Mouse (Mus musculus) fat pad, adult 2 months (tissue): ENCODE data around the gene Cul9.
"Not testable (repeated sequence)": the region's sequence is repeated elsewhere in the genome, so short reads cannot be mapped to it uniquely, and the experiment has no call there.

Source experiments
- DNase-seq: peaks from one replicate; pipeline ENCODE4 v3.0.0-alpha.2; 2011; ENCODE audit warnings: low read depth, low spot score; ENCODE audit errors: extremely low read depth

The Cul9 gene

DNA sequence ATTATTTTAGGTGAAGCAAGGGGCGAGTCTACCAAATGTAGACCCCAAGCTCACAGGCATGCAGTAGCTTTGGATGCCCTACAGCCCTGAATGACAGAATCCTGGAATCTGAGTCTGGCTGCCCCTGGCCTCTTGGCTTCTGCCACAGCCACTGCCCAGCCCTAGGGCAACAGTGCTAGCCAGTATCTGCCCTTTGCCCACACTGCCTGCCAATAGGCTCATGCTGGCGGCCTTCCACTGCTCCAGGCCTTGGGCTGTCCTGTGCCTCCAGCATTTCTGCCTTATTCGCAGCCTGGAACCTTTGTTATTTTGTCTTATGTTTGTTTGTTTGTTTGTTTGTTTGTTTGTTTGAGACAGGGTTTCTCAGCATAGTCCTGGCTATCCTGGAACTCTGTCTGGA, 40.6 kb downstream of the Cul9 start:
- DNase-seq, result no peak

DNA sequence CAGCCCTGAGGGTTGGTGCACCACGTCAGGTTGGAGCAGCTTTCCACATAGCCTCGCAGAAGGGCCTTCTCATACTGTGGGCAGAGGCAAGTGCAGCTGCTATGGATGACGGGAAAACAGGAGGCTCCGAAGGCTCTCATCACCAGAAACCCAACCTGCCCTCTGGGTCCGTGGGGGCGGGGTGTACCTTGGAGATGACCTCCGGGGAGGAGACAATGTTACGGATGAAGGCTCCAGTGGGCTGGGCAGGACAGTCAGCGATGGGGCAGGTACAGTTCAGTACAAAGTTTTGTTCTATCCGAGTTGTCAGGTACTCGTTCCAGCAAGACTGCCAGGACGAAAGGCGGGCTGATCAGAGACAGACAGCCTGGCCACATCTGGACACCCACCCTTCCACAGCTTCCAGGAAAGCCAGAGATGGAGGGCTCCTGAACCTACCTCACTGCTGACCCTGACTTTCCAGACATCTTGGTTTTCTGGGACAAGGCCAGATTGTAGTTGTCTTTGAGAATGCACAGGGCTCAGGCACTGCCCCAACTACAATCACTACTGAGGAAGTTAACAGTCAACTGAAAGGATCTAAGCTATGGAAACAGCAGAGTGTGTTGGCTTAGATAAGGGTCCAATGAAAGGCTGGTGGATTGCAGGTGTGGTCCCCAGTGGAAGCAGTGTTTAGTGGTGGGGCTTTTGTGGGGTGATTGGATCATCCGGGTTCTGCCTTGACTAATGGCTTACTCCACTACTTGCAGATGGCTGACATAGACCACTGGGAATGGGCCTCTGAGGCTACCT, 42.1 kb downstream of the Cul9 start:
- no peak for DNase-seq

GRCm38 (mm10) chr17:46502775-46503174, 43.4 kb downstream of the Cul9 start:
- DNase-seq, result no peak

- DNase-seq, result no peak
These were observed 48.2 kb downstream of the Cul9 start for GRCm38 (mm10) chr17:46497956-46498355.

- DNase-seq, result peak; percentile 33
These were observed 49.4 kb downstream of the Cul9 start, which contains the start of gene Dnph1 for GRCm38 (mm10) chr17:46496623-46497434. TSS of gene Dnph1 (plus strand) at chr17:46496711.

GRCm38 (mm10) chr17:46496081-46496480, 50.1 kb downstream of the Cul9 start:
- not testable (repeated sequence) for DNase-seq

DNA sequence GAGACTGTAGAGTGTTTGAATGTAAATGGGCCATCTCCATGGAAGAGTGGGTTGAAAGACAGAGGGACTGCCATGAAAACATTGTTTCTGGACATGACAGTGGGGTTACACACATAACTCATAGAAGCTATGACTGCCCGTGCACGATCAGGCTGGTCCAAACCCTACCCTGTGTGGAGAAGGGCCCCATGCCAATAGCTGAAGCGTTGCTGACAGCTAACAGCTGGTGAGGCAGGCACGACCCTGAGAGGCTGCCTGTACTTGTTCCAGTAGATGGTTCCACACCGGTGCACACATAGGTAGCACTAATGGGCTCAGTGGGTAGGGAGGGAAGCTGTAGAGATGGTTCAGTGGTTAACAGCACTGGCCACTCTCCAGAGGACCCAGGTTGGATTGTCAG, 50.7 kb downstream of the Cul9 start:
- no peak for DNase-seq

DNA sequence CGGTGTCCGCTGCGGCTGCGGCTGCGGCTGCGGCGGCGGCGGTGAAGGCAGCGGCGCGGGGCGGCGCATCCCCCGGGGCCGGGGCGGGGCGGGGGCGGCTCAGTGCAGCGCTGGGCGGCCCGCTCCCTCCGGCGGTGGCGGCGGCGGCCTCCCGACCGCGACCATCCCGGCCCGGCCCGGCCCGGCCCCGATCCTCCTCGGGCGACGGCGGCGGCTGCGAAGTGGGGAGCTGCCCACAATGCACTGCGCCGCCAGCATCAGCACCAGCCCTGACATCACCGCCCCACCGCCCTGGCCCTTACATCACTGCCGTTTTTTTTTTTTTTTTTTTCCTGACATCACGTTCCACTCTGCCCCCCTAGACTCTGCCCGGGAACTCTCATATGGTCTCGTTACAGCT, 58.8 kb downstream of the Cul9 start, which contains the start of gene Ttbk1:
TSS of gene Ttbk1 (minus strand) at position 245 of the 400 bp plus-strand sequence.
- DNase-seq, result no peak

- DNase-seq, result no peak
These were observed 59.2 kb downstream of the Cul9 start for GRCm38 (mm10) chr17:46486995-46487394.

- no peak for DNase-seq
These were observed 61.7 kb downstream of the Cul9 start for GRCm38 (mm10) chr17:46484461-46484875.

- no peak for DNase-seq
These were observed 62.2 kb downstream of the Cul9 start for GRCm38 (mm10) chr17:46484021-46484431.

DNA sequence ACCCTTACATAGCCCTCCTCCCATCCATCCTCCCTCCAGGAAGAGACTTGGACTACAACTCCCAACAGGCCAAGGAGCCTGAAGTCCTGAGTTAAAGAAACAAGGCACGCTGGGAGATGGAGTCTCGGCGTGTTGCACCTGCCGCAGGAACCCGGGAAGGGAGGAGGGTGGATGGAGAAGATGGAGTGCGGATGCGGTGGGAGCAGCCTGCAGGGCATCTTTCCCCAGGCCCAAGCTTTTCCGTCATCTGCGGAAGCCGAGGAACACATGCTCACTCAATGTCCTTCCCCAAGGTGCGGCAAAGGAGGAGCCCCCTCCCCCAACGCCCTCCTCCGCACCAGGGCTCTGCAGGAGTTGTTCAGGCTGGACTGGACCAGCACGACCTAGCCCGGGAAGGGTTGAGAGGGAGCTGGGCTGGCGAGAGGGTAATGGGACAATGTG, 62.6 kb downstream of the Cul9 start:
- DNase-seq, result no peak

DNA sequence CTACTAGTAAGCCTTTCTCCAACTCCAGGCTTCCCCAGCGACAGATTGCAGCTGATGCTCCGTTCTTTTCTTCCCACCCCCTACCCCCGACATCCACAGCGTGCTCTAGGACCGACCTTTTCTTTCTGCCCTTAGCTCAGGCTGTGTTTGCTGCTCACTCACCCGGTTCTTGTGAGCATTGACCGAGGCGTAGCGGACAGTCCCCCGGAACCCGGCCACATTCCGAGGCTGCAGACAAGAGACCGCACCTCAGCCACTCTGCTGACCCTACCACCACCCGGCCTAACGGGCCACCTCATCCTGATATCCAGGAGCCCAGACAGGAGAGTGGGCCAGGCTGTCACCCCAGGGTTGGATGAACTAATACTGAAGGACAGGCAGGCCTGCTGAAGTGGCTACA, 68.9 kb downstream of the Cul9 start:
- no peak for DNase-seq

GRCm38 (mm10) chr17:46476601-46477000, 69.6 kb downstream of the Cul9 start:
- no peak for DNase-seq

DNA sequence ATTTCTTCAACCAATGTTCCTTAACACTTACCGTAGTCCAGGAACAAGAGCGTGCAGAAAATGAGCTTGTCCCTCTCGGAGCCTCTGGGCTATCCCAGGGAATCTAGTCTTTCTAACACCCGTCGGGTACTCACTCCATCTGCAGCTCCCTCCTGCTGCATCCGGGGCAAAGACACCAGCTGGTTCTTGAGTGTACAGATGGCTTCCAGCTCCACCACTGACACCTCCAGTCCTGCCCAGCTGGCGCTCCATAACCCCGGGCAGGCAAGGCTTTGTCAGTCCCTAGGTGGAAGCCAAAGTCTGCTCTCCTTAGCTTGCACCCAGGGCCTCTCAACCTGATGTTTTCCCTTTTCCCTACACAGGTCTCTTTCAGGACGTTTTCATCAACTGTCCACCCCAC, 78.4 kb downstream of the Cul9 start:
- no peak for DNase-seq

GRCm38 (mm10) chr17:46462226-46462625, 84.0 kb downstream of the Cul9 start:
- no peak for DNase-seq

GRCm38 (mm10) chr17:46461347-46461746, 84.8 kb downstream of the Cul9 start:
- DNase-seq, result no peak

DNA sequence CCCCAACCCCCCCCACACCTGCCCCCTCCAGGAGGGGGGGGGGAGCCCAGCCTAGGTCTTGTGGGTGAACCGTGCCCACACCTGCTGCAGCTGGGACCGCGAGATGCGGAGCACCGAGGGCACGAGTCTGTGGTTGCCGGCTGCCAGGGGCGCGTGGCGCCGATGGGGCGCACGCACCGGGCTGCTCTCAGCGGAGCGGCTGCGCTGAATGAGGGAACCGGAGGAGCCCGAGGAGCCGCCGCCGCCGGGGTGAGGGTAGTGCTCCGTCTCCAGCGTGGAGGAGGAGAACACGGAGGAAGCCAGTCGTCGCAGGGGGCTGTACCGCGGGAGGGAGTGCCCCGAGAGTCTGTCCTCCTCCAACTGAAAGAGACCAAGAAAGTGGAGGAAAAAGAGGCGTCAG, 85.5 kb downstream of the Cul9 start:
- DNase-seq, result no peak

- no peak for DNase-seq
These were observed 87.7 kb downstream of the Cul9 start for GRCm38 (mm10) chr17:46458439-46458838.

DNA sequence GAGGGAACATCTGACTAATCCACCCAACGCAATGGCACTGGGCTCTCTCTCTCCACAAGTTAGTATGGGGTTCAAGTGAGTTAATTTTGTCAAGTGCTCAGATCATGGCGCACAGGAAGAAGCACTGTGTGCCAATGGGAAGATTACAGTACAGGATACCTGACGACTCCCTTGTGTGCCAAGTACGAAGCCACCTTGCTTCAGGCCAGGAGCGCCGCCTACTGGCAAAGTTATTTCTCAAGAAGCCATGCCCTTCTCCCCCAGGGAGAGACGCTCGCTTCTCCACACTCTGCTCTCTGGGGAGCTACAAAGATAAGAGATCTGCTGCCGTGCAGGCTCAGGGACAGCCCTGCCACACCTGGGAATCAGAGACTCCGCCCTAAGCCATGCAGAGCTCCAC, 88.4 kb downstream of the Cul9 start:
- DNase-seq, result peak; percentile 1

DNA sequence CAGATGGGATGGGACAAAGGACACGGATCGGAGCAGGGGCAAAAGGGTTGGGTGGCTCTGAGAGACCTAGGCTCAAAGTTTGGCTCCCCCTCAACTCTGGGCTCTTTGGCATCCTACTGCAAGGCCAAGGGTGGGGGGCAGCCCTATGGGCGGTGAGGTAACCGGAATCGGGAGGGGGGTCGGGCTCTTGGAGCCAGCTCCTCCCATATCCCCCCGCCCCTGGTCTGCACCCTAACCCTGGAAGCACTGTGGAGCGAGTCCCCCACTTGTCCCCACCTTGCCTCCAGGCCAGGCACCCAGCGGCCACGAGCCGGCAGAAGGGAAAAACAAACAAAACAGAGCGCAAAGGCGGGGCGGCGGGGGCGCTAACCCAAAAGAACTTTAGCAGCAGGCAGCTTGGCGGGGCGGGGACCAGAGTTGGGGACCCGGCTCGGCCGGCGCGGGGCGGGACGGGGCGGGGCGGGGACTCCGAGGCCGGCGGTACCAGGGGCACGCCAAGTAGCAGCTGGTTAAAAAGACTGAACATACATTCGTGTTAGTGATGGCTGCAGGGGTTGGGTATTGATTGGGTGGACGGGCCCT, 91.0 kb downstream of the Cul9 start:
- no peak for DNase-seq

DNA sequence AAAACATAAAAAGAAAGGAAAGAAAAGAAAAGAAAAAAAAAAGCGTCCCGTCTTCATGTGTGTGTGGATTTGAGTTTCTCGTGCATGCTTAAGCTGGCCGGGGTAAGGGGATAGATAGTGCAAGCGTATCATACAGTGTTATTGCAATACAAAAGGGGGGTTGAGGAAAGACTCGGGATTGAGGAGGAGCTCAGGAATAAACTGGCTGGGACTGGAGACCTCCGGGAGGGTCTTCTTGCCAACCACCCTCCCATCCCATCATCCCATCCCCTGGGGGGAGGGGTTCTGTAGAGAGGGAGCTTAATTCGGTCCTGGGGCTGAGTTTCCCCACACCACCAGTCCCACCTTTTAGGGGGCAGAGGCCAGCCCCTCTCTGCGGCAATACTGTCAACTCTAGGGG, 91.6 kb downstream of the Cul9 start:
- DNase-seq, result no peak
